Mouse (Mus musculus): ENCODE data around the gene Rcsd1. TPM values are rescaled to one million over a fixed set of nuclear protein-coding genes. Genes with fewer than 3 reads are reported as not detected.
A peak's percentile ranks its signal among the peaks of the same experiment; 100 is the strongest.

Rcsd1 gene
- polyA plus RNA-seq, 1 experiment from 2014 or later: 43.1 TPM

DNA sequence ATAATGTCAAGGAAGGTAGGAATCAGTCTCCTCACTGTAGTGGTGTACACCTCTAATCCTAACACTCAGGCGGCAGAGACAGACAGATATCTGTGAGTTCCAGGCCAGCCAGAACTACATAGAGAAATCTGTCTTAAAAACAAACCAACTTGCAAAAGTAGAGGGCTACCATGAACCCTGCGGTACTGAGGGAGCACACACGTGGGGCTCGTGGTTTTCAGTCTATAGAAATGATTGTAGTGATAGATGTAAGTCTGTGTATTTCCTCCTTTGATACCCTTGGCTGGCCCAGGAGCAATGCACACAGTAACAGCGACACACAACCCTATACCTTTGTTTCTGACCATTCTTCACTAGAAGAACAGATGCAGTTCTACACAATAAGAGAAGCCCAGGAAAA is 2.4 kb upstream of the Rcsd1 start:
- ATAC-seq (ENCODE audit: insufficient read depth, low FRiP score, low read depth): no peak
- no peak overlapping the region for H3K9ac ChIP-seq
- H3K9me3 ChIP-seq: no peaks in the 10 kb centered on the region
- H3K4me3 ChIP-seq (replicated peaks): no peak overlapping the region
- no peaks in the 10 kb centered on the region for H3K27me3 ChIP-seq (replicated peaks)
- 78% methylated on average over 5 of the region's 5 CpGs for WGBS
- H3K4me2 ChIP-seq: no peak overlapping the region
- no peak overlapping the region for H3K27ac ChIP-seq
- H3K36me3 ChIP-seq: no peaks in the 10 kb centered on the region
- peaks cover 17% of the 10 kb centered on the region for H3K4me1 ChIP-seq

- Histone ChIP-seq H3K9ac (no peak overlapping the region), H3K4me3 (replicated peaks) (peak overlapping the region; percentile 74), H3K36me3 (no peaks in the 10 kb centered on the region), H3K4me1 (peaks cover 29% of the 10 kb centered on the region), H3K4me2 (peak overlapping the region; percentile 82), H3K27me3 (replicated peaks) (no peaks in the 10 kb centered on the region), H3K9me3 (no peaks in the 10 kb centered on the region), H3K27ac (peak overlapping the region; percentile 83)
- no peak for ATAC-seq (ENCODE audit: insufficient read depth, low FRiP score, low read depth)
- WGBS: 35% methylated on average over 9 of the region's 9 CpGs
These were observed 724 bp downstream of the Rcsd1 start for GRCm38 (mm10) chr1:165708686-165709380.

- Histone ChIP-seq H3K9me3 (no peaks in the 10 kb centered on the region), H3K4me1 (peaks cover 31% of the 10 kb centered on the region), H3K36me3 (no peaks in the 10 kb centered on the region), H3K9ac (peak overlapping the region; percentile 63), H3K4me2 (peak overlapping the region; percentile 82), H3K27me3 (replicated peaks) (no peaks in the 10 kb centered on the region), H3K4me3 (replicated peaks) (peak overlapping the region; percentile 74), H3K27ac (peak overlapping the region; percentile 83)
- 1% methylated on average over 47 of the region's 47 CpGs for WGBS
- ATAC-seq (ENCODE audit: insufficient read depth, low FRiP score, low read depth): peak; percentile 84
These were observed 1.8 kb downstream of the Rcsd1 start for GRCm38 (mm10) chr1:165707640-165708322.

GRCm38 (mm10) chr1:165707241-165707639 is 2.3 kb downstream of the Rcsd1 start:
- Histone ChIP-seq H3K4me2 (peak overlapping the region; percentile 82), H3K4me3 (replicated peaks) (peak overlapping the region; percentile 74), H3K4me1 (peaks cover 36% of the 10 kb centered on the region), H3K9me3 (no peaks in the 10 kb centered on the region), H3K27me3 (replicated peaks) (no peaks in the 10 kb centered on the region), H3K27ac (peak overlapping the region; percentile 83), H3K9ac (peak overlapping the region; percentile 63), H3K36me3 (no peaks in the 10 kb centered on the region)
- no peak for ATAC-seq (ENCODE audit: insufficient read depth, low FRiP score, low read depth)
- WGBS: 13% methylated on average over 10 of the region's 10 CpGs

GRCm38 (mm10) chr1:165706492-165706891 is 3.1 kb downstream of the Rcsd1 start:
- no peak overlapping the region; the same call in 1 of the 2 replicates for H3K9ac ChIP-seq
- ATAC-seq (ENCODE audit: insufficient read depth, low FRiP score, low read depth): no peak
- H3K27me3 ChIP-seq (replicated peaks): no peaks in the 10 kb centered on the region
- H3K4me3 ChIP-seq (replicated peaks): peak overlapping the region; percentile 74
- no peaks in the 10 kb centered on the region for H3K9me3 ChIP-seq
- peaks cover 44% of the 10 kb centered on the region for H3K4me1 ChIP-seq
- H3K36me3 ChIP-seq: no peaks in the 10 kb centered on the region
- H3K27ac ChIP-seq: 0 out of 2 replicates have a peak overlapping the region, but pooled peaks have one; percentile 83
- 52% methylated on average over 4 of the region's 4 CpGs for WGBS
- H3K4me2 ChIP-seq: peak overlapping the region; percentile 82

GRCm38 (mm10) chr1:165705868-165706348 is 3.6 kb downstream of the Rcsd1 start:
- WGBS: 69% methylated on average over 7 of the region's 7 CpGs
- Histone ChIP-seq H3K4me2 (peak overlapping the region; percentile 82), H3K36me3 (no peaks in the 10 kb centered on the region), H3K9me3 (no peaks in the 10 kb centered on the region), H3K27me3 (replicated peaks) (no peaks in the 10 kb centered on the region), H3K27ac (no peak overlapping the region), H3K9ac (no peak overlapping the region; the same call in 1 of the 2 replicates), H3K4me1 (peaks cover 49% of the 10 kb centered on the region), H3K4me3 (replicated peaks) (peak overlapping the region; percentile 74)
- no peak for ATAC-seq (ENCODE audit: insufficient read depth, low FRiP score, low read depth)

- Histone ChIP-seq H3K4me3 (replicated peaks) (peak overlapping the region; percentile 74; the same call in 1 of the 2 replicates), H3K4me1 (peaks cover 55% of the 10 kb centered on the region), H3K9me3 (no peaks in the 10 kb centered on the region), H3K9ac (no peak overlapping the region), H3K27me3 (replicated peaks) (no peaks in the 10 kb centered on the region), H3K4me2 (peak overlapping the region; percentile 82), H3K36me3 (no peaks in the 10 kb centered on the region), H3K27ac (no peak overlapping the region)
- ATAC-seq (ENCODE audit: insufficient read depth, low FRiP score, low read depth): no peak
- 55% methylated on average over 6 of the region's 6 CpGs for WGBS
These were observed 4.2 kb downstream of the Rcsd1 start for GRCm38 (mm10) chr1:165705368-165705767.

DNA sequence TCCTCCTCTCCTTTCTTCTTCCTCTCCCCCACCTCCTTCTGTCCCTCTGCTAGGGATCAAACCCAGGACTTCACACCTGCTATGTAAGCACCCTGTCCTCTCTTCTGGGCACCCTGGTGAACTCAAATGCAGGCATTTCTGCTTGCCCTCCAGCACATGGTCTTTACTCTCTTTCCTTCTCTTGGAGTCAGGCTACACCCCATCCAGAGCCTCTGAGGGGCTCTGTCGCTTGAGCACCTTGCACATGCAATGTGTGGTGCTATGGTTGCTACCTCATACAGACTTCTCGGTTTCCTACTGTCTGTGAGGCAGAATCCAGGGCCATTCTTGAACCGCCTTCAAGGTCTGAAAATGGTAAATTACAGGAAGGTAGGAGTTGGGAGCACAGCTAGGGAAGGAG is 4.7 kb downstream of the Rcsd1 start:
- H3K27ac ChIP-seq: no peak overlapping the region
- no peaks in the 10 kb centered on the region for H3K27me3 ChIP-seq (replicated peaks)
- no peak overlapping the region for H3K9ac ChIP-seq
- H3K4me3 ChIP-seq (replicated peaks): no peak overlapping the region
- 83% methylated on average over 3 of the region's 3 CpGs for WGBS
- H3K36me3 ChIP-seq: no peaks in the 10 kb centered on the region
- ATAC-seq (ENCODE audit: insufficient read depth, low FRiP score, low read depth): no peak
- no peak overlapping the region; the same call in 1 of the 2 replicates for H3K4me2 ChIP-seq
- no peaks in the 10 kb centered on the region for H3K9me3 ChIP-seq
- peaks cover 60% of the 10 kb centered on the region for H3K4me1 ChIP-seq

- no peaks in the 10 kb centered on the region for H3K9me3 ChIP-seq
- no peaks in the 10 kb centered on the region for H3K27me3 ChIP-seq (replicated peaks)
- H3K27ac ChIP-seq: peak overlapping the region; percentile 49; the same call in 1 of the 2 replicates
- H3K9ac ChIP-seq: no peak overlapping the region
- peak overlapping the region; percentile 17 for H3K4me3 ChIP-seq (replicated peaks)
- peak; percentile 69 for ATAC-seq (ENCODE audit: insufficient read depth, low FRiP score, low read depth)
- H3K4me1 ChIP-seq: peaks cover 43% of the 10 kb centered on the region
- H3K36me3 ChIP-seq: no peaks in the 10 kb centered on the region
- 20% methylated on average over 19 of the region's 19 CpGs for WGBS
- peak overlapping the region; percentile 45 for H3K4me2 ChIP-seq
These were observed 7.1 kb downstream of the Rcsd1 start for GRCm38 (mm10) chr1:165702221-165703031.

DNA sequence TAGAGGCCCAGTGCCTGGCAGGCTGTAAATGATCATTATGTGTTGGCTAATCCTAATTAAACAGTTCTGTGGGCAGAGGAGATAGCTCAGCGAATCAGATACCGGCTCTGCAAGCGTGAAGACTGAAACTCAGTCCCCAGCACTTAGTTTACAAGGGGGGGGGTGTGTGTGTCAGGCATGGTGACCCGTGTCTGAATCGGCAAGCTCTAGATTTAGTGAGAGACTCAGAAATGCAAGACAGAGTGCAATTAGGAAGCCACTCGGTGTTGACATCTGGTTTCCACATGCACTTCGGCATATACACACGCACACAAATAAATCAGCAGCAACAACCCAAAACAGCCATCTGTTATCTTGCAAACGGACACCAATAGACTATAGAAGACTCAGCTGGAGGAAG is 8.0 kb downstream of the Rcsd1 start:
- Histone ChIP-seq H3K4me2 (peak overlapping the region; percentile 45), H3K27me3 (replicated peaks) (no peaks in the 10 kb centered on the region), H3K27ac (no peak overlapping the region), H3K36me3 (no peaks in the 10 kb centered on the region), H3K9me3 (no peaks in the 10 kb centered on the region), H3K4me3 (replicated peaks) (no peak overlapping the region), H3K4me1 (peaks cover 43% of the 10 kb centered on the region), H3K9ac (no peak overlapping the region)
- ATAC-seq (ENCODE audit: insufficient read depth, low FRiP score, low read depth): no peak
- 46% methylated on average over 9 of the region's 9 CpGs for WGBS

DNA sequence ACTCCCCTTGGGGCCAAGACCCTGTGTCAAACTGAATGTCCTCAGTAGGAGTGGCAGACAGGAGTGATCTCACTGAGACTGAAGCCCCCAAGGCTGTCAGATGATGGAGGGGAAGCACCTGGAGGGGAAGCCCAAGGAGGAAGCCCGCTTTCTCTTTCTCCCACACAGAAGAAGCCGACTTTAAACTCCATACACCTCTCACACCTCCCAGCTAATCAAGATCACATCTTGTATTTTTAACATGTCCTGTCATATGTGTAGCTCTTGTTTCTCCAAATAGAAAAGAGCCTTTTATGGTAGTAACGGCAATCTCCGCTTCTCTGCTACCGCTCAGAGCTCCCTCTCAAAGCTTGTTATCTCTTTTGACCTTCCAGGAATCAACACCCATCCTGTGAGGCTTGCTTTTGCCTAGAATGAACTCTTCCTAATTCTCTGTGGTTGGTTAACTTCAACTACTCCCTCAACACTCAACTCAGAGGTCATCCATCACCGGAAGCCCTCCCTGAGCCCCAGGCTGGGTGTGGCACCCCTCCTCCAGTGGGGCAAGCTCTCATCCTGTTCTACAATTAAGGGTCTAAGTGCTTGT is 8.5 kb downstream of the Rcsd1 start:
- 46% methylated on average over 6 of the region's 6 CpGs for WGBS
- Histone ChIP-seq H3K9me3 (no peaks in the 10 kb centered on the region), H3K4me2 (peak overlapping the region; percentile 45; the same call in 1 of the 2 replicates), H3K4me1 (peaks cover 38% of the 10 kb centered on the region), H3K27me3 (replicated peaks) (no peaks in the 10 kb centered on the region), H3K27ac (no peak overlapping the region), H3K36me3 (no peaks in the 10 kb centered on the region), H3K4me3 (replicated peaks) (no peak overlapping the region), H3K9ac (no peak overlapping the region)
- no peak for ATAC-seq (ENCODE audit: insufficient read depth, low FRiP score, low read depth)

Data from stomach, embryonic 15.5 days (tissue).